Mouse (Mus musculus) ES-E14 (cell line): ENCODE data around the gene Sohlh2. TPM values are rescaled to one million over a fixed set of nuclear protein-coding genes. Genes with fewer than 3 reads are reported as not detected.

Experiments
- DNase-seq: peaks from one replicate; pipeline ENCODE4 v3.0.0-alpha.2; 2013; ENCODE audit warnings: low read depth, low spot score
- H3K27ac ChIP-seq: 2 replicates; pipeline ENCODE4 v1.5.1; 2012; ENCODE audit warnings: low read depth, mild to moderate bottlenecking, low read length, moderate library complexity, mixed read lengths; ENCODE audit not compliant: poor library complexity, insufficient read depth, severe bottlenecking
- H3K36me3 ChIP-seq: 2 replicates; pipeline ENCODE4 v1.6.1; 2012; ENCODE audit warnings: mild to moderate bottlenecking, low read length, moderate library complexity, mixed read lengths; ENCODE audit not compliant: control insufficient read depth, poor library complexity, insufficient read depth, severe bottlenecking
- H3K4me1 ChIP-seq, 2 experiments: fragments of 150-350 bp in 1 of 2; sonication (generic) in 1 of 2; 2 replicates each; pipeline ENCODE4 v1.6.1; 2012; ENCODE audit warnings: low read length in 2 of 2, mild to moderate bottlenecking in 1 of 2, mixed read lengths in 1 of 2; ENCODE audit not compliant: control insufficient read depth in 2 of 2, insufficient read depth in 2 of 2, poor library complexity in 1 of 2
- H3K4me3 ChIP-seq, 2 experiments: fragments of 150-350 bp in 1 of 2; sonication (generic) in 1 of 2; 2 replicates each; pipeline ENCODE4 v1.5.1; 2012; ENCODE audit warnings: low read length in 2 of 2, low read depth in 1 of 2, mild to moderate bottlenecking in 1 of 2, mixed read lengths in 1 of 2; ENCODE audit not compliant: insufficient read depth in 1 of 2, poor library complexity in 1 of 2, severe bottlenecking in 1 of 2
- H3K9ac ChIP-seq: 2 replicates; pipeline ENCODE4 v1.6.1; 2012; ENCODE audit warnings: low read depth, mild to moderate bottlenecking, low read length, mixed read lengths; ENCODE audit not compliant: poor library complexity, insufficient read depth, severe bottlenecking
- H3K9me3 ChIP-seq: fragments of 150-350 bp; sonication (generic); 2 replicates; pipeline ENCODE4 v1.6.1; 2012; ENCODE audit warnings: low read depth, mild to moderate bottlenecking, low read length; ENCODE audit not compliant: control insufficient read depth, insufficient read depth
- CHD2 ChIP-seq: IDR thresholded peaks from 2 replicates; pipeline ENCODE4 v1.6.1; 2014; ENCODE audit warnings: mild to moderate bottlenecking, low read depth, low read length, inconsistent platforms
- HCFC1 ChIP-seq: IDR thresholded peaks from 2 replicates; pipeline ENCODE4 v1.6.1; 2012; ENCODE audit warnings: low read length, inconsistent platforms, borderline replicate concordance; ENCODE audit not compliant: insufficient read depth
- MAFK ChIP-seq: IDR thresholded peaks from 2 replicates; pipeline ENCODE4 v1.6.1; 2014; ENCODE audit warnings: mild to moderate bottlenecking, low read depth, low read length, inconsistent platforms; ENCODE audit not compliant: insufficient read depth
- ZC3H11A ChIP-seq: IDR thresholded peaks from 2 replicates; pipeline ENCODE4 v1.6.1; 2012; ENCODE audit warnings: low read depth, mild to moderate bottlenecking, inconsistent platforms, low read length, borderline replicate concordance
- ZNF384 ChIP-seq: IDR thresholded peaks from 2 replicates; pipeline ENCODE4 v1.6.1; 2012; ENCODE audit warnings: low read depth, low read length, inconsistent platforms
- in situ Hi-C, 2 experiments: fragments of 600-800 bp; cut with MboI; formaldehyde crosslinking; loops; one replicate each; pipeline ENCODE4 v1.15.1; 2025; ENCODE audit warnings: low sequenced_read_pairs in 2 of 2, inconsistent platforms in 1 of 2; ENCODE audit not compliant: unreplicated experiment in 2 of 2
- total RNA-seq: library from RNA; depleted of rRNA; stranded (reverse); fragments of 300-350 nt; gene quantifications from 2 replicates; pipeline ENCODE4 v1.2.3, GENCODE M21; 2012; rRNA removed

Sohlh2 gene
- total RNA-seq, result 8.9 and 14.1 TPM in 2 replicates

DNA sequence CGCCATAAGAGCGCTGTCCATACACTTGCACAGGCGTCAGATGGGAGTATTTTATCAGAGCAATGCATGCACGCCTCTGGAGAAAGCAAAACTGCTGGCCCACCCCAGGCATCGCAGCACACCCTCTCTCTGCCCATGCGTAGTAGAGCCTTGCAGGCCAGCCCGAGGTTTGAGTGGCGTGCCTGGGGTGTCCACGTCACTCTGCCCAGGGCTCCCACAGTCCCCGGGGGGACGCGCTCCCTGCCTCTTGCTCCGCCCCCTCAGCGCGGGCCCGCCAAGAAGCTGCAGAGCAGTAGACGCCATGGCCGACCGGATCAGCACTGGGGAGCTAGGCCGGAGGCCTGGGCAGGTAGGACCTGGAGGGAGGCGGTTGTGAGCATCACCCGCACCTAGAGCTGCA lies at the start of gene Sohlh2:
Sohlh2 (plus strand) TSS at position 263 of the 400 bp plus-strand sequence.
- Histone ChIP-seq H3K9ac (peak within 1 kb of the TSS; percentile 46; the same call in 1 of the 2 replicates), H3K27ac (no peak within 1 kb of the TSS), H3K9me3 (no peaks in the 10 kb centered on the region), H3K36me3 (no peaks in the 10 kb centered on the region), H3K4me1 (no peaks in the 10 kb centered on the region), H3K4me3 (peak within 1 kb of the TSS; percentile 60 to 75)
- TF ChIP-seq HCFC1 (no peak), CHD2 (no peak), ZC3H11A (no peak), MAFK (no peak), ZNF384 (no peak)
- DNase-seq, result no peak
- in situ Hi-C loops, result no loop called here

DNA sequence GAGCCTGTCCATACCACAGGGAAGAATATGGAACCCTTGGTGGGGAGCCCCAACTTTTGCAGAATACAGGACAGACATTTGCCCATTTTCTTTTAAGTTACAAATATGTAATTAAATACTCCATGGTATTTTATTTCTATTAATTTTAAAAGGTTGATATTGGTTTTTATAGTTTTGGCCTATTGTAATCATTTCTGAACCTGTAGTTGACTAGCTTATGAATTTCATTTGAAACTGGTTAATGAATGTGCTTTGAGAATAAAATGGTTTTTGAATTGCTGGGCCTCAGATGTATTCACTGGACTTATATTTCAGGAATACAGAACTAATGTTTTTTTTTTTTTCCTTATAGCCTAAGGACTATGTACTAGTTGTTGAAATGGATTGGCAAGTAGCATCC lies 44.8 kb upstream of the Sohlh2 start, which contains the start of gene Ccdc169:
Ccdc169 (plus strand) TSS at position 301 of the 400 bp plus-strand sequence.
- Histone ChIP-seq H3K9me3 (no peaks in the 10 kb centered on the region), H3K4me1 (peaks cover 2 to 3% of the 10 kb centered on the region in 2 experiments; a peak in 1 of 4 replicates), H3K9ac (no peak within 1 kb of the TSS), H3K4me3 (no peak within 1 kb of the TSS), H3K36me3 (peaks cover 5% of the 10 kb centered on the region), H3K27ac (0 out of 2 replicates have a peak within 1 kb of the TSS, but pooled peaks have one; percentile 30)
- DNase-seq, result no peak
- TF ChIP-seq HCFC1 (no peak), MAFK (no peak), ZC3H11A (no peak), CHD2 (no peak), ZNF384 (no peak)
- in situ Hi-C loops, result no loop called here

- Histone ChIP-seq H3K27ac (no peak overlapping the region), H3K9ac (no peak overlapping the region), H3K36me3 (peaks cover 3% of the 10 kb centered on the region), H3K9me3 (no peaks in the 10 kb centered on the region), H3K4me3 (peak overlapping the region in 1 of 2 experiments; percentile 10; a peak in 2 of 4 replicates), H3K4me1 (no peaks in the 10 kb centered on the region)
- DNase-seq, result no peak
- TF ChIP-seq MAFK (no peak), HCFC1 (no peak), CHD2 (no peak), ZNF384 (no peak), ZC3H11A (no peak)
- in situ Hi-C loops, result no loop called here
Observed at GRCm38 (mm10) chr3:55139837-55140236, 42.0 kb upstream of the Sohlh2 start.

- no peak overlapping the region for H3K27ac ChIP-seq
- no peak for DNase-seq
- H3K36me3 ChIP-seq, result no peaks in the 10 kb centered on the region; the same call in 1 of the 2 replicates
- TF ChIP-seq ZNF384 (no peak), MAFK (no peak), HCFC1 (no peak), ZC3H11A (no peak), CHD2 (no peak)
- H3K4me1 ChIP-seq, result no peaks in the 10 kb centered on the region
- no peak overlapping the region for H3K9ac ChIP-seq
- in situ Hi-C loops, result no loop called here
- H3K4me3 ChIP-seq, result no peak overlapping the region
- H3K9me3 ChIP-seq, result no peaks in the 10 kb centered on the region
Observed at GRCm38 (mm10) chr3:55141401-55141800, 40.4 kb upstream of the Sohlh2 start.

DNA sequence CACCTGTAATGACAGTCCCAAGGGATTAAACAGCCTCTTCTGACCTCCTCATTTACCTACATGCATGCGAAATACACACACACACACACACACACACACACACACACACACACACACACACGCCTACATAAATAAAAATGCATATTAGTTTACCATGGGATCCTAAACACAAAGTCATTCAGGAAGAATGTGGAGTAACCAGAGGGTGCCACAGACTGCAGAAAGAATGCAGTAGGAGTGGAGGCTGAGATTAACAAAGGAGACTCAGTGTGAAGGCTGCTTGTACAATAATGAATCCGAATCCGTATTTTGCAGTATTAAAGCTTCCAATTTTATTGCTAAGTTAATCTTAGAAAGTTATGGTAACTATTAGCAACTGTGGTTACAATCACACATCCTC lies 36.9 kb upstream of the Sohlh2 start:
- H3K36me3 ChIP-seq, result no peaks in the 10 kb centered on the region
- H3K27ac ChIP-seq, result no peak overlapping the region
- no peak overlapping the region for H3K9ac ChIP-seq
- no peak overlapping the region for H3K4me3 ChIP-seq
- 0 out of 4 replicates have a peak, but pooled peaks cover 0 to 1% of the 10 kb centered on the region in 2 experiments for H3K4me1 ChIP-seq
- H3K9me3 ChIP-seq, result no peaks in the 10 kb centered on the region
- TF ChIP-seq CHD2 (no peak), MAFK (no peak), ZNF384 (no peak), HCFC1 (no peak), ZC3H11A (no peak)
- no peak for DNase-seq
- in situ Hi-C loops, result no loop called here
